Mouse (Mus musculus): Measurements from ENCODE around the gene Arhgap23.

Arhgap23 gene

GRCm38 (mm10) chr11:97532354-97532753 is 117.0 kb downstream of the Arhgap23 start:
- in situ Hi-C loops (cut with MseI, MboI), result no loop called here

- in situ Hi-C loops (cut with MseI, MboI), result no loop called here
Observed at GRCm38 (mm10) chr11:97532950-97533582, 117.7 kb downstream of the Arhgap23 start.

GRCm38 (mm10) chr11:97533653-97534052 is 118.3 kb downstream of the Arhgap23 start:
- in situ Hi-C loops (cut with MseI, MboI), result no loop called here

- in situ Hi-C loops (cut with MseI, MboI), result no loop called here
Observed at GRCm38 (mm10) chr11:97534442-97535307, 119.3 kb downstream of the Arhgap23 start.

- in situ Hi-C loops (cut with MseI, MboI), result no loop called here
Observed at GRCm38 (mm10) chr11:97535308-97535630, 119.9 kb downstream of the Arhgap23 start.

- in situ Hi-C loops (cut with MseI, MboI), result no loop called here
Observed at GRCm38 (mm10) chr11:97535660-97536059, 120.3 kb downstream of the Arhgap23 start.

- in situ Hi-C loops (cut with MseI, MboI), result no loop called here
Observed at GRCm38 (mm10) chr11:97536083-97536747, 120.9 kb downstream of the Arhgap23 start.

- in situ Hi-C loops (cut with MseI, MboI), result no loop called here
Observed at GRCm38 (mm10) chr11:97536835-97537579, 121.7 kb downstream of the Arhgap23 start.

GRCm38 (mm10) chr11:97537580-97538089 is 122.3 kb downstream of the Arhgap23 start:
- in situ Hi-C loops (cut with MseI, MboI), result no loop called here

GRCm38 (mm10) chr11:97539622-97540021 is 124.3 kb downstream of the Arhgap23 start:
- in situ Hi-C loops (cut with MseI, MboI), result no loop called here

GRCm38 (mm10) chr11:97540136-97540535 is 124.8 kb downstream of the Arhgap23 start:
- in situ Hi-C loops (cut with MseI, MboI), result no loop called here

- in situ Hi-C loops (cut with MseI, MboI), result no loop called here
Observed at GRCm38 (mm10) chr11:97540604-97541003, 125.3 kb downstream of the Arhgap23 start.

- in situ Hi-C loops (cut with MseI, MboI), result no loop called here
Observed at GRCm38 (mm10) chr11:97542171-97543150, 127.1 kb downstream of the Arhgap23 start.

- in situ Hi-C loops (cut with MseI, MboI), result no loop called here
Observed at GRCm38 (mm10) chr11:97543181-97543733, 127.9 kb downstream of the Arhgap23 start.

- in situ Hi-C loops (cut with MseI, MboI), result no loop called here
Observed at GRCm38 (mm10) chr11:97543883-97544282, 128.6 kb downstream of the Arhgap23 start.

GRCm38 (mm10) chr11:97545808-97546560 is 130.7 kb downstream of the Arhgap23 start:
- in situ Hi-C loops (cut with MseI, MboI), result no loop called here

GRCm38 (mm10) chr11:97546804-97547411 is 131.6 kb downstream of the Arhgap23 start:
- in situ Hi-C loops (cut with MseI, MboI), result no loop called here

- in situ Hi-C loops (cut with MseI, MboI), result no loop called here
Observed at GRCm38 (mm10) chr11:97547957-97548706, 132.8 kb downstream of the Arhgap23 start.
